Mouse (Mus musculus): ENCODE measurements around the gene Prcc. TPM values are rescaled to one million over a fixed set of nuclear protein-coding genes. Genes with fewer than 3 reads are reported as not detected.

The Prcc gene
- 11.3 and 12.7 TPM in 2 replicates for polyA plus RNA-seq (2015; fragmentation: Nextera tagmentation; extraction: Ambion mirVana)

DNA sequence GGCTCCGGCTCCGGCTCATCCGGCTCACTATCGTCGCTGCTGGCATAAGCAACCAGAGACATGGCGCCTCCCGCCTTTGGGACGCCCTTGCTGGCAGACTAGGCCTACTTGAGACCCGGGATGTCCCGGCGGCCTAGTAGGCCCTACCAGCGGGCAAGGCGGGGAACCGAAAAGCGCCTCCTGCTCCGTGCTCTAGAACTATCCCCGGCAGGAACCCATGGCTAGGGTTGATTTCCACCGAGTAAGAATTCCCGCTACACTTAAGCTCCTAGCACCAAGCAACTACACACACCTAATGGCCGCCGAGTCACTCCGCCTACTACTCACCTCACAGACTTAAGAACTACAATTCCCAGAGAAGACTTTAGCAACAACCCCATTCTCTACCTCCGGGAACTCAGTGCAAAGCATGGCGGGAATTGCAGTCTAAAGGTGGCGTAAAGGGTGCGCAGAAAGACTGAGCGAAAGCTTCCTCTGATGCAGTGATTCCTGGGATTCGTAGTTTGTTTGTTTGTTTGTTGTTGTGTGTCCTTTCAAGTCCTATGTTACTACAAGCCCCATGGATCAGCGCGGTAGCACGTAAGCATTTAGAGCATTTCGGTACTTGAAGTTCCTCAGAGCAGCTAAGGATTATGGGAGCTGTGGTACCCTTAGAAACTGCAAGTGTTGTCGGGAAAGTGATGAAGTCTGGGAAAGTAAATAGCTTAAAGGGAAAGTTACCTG is at the start of gene Prcc:
Gene Prcc, minus strand, starts transcription at position 328 of the 723 bp plus-strand sequence.
- peak; percentile 99 for ATAC-seq (ENCODE audit: insufficient read depth, low FRiP score, low read depth)
- WGBS, result under 1% methylated on average over 33 of the region's 33 CpGs
- Histone ChIP-seq H3K9me3 (no peaks in the 10 kb centered on the region), H3K27me3 (replicated peaks) (no peaks in the 10 kb centered on the region), H3K4me2 (peak within 1 kb of the TSS; percentile 80), H3K9ac (peak within 1 kb of the TSS; percentile 95), H3K36me3 (peaks cover 2% of the 10 kb centered on the region; the same call in 1 of the 2 replicates), H3K27ac (peak within 1 kb of the TSS; percentile 93), H3K4me1 (peaks cover 11% of the 10 kb centered on the region), H3K4me3 (replicated peaks) (peak within 1 kb of the TSS; percentile 97)

- Histone ChIP-seq H3K9me3 (no peaks in the 10 kb centered on the region), H3K27ac (no peak overlapping the region), H3K9ac (no peak overlapping the region), H3K36me3 (peaks cover 32% of the 10 kb centered on the region), H3K4me1 (peaks cover 16% of the 10 kb centered on the region), H3K27me3 (replicated peaks) (no peaks in the 10 kb centered on the region), H3K4me2 (no peak overlapping the region), H3K4me3 (replicated peaks) (no peak overlapping the region)
- WGBS, result 70% methylated on average over 4 of the region's 4 CpGs
- no peak for ATAC-seq (ENCODE audit: insufficient read depth, low FRiP score, low read depth)
Measured at GRCm38 (mm10) chr3:87935201-87935600, 49.8 kb upstream of the Prcc start.

- Histone ChIP-seq H3K27me3 (replicated peaks) (no peaks in the 10 kb centered on the region), H3K9ac (no peak overlapping the region), H3K36me3 (peaks cover 28% of the 10 kb centered on the region), H3K4me1 (peaks cover 16% of the 10 kb centered on the region), H3K4me3 (replicated peaks) (no peak overlapping the region), H3K4me2 (no peak overlapping the region), H3K9me3 (no peaks in the 10 kb centered on the region), H3K27ac (no peak overlapping the region)
- WGBS, result 67% methylated on average over 4 of the region's 4 CpGs
- ATAC-seq (ENCODE audit: insufficient read depth, low FRiP score, low read depth), result no peak
Measured at GRCm38 (mm10) chr3:87934501-87934900, 49.1 kb upstream of the Prcc start.

DNA sequence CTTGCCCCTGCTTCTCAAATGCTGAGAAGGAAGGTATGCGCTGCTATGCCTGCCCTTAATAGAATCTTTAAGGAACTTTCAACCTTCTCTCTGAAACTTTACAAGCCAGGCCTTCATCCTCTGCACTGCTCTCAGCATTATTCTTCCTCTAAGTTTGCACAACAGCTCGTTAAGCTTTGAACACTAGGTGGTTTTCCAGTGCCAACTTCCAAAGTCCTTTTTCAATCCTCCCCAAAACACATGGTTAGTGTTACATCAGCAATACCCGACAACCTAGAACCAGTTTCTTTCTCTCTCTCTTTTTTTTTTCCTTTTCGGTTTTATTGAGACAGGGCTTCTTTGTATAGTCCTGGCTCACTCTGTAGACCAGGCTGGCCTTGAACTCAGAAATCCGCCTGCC is 48.6 kb upstream of the Prcc start:
- H3K4me2 ChIP-seq, result no peak overlapping the region
- H3K9me3 ChIP-seq, result no peaks in the 10 kb centered on the region
- peaks cover 19% of the 10 kb centered on the region for H3K4me1 ChIP-seq
- H3K4me3 ChIP-seq (replicated peaks), result no peak overlapping the region
- no peak overlapping the region for H3K27ac ChIP-seq
- H3K9ac ChIP-seq, result no peak overlapping the region
- H3K27me3 ChIP-seq (replicated peaks), result no peaks in the 10 kb centered on the region
- no peak for ATAC-seq (ENCODE audit: insufficient read depth, low FRiP score, low read depth)
- WGBS, result 85% methylated on average over 5 of the region's 5 CpGs
- peaks cover 23% of the 10 kb centered on the region for H3K36me3 ChIP-seq

- no peaks in the 10 kb centered on the region for H3K9me3 ChIP-seq
- under 1% methylated on average over 64 of the region's 78 CpGs for WGBS
- H3K4me1 ChIP-seq, result peaks cover 20% of the 10 kb centered on the region
- H3K4me3 ChIP-seq (replicated peaks), result peak within 1 kb of the TSS; percentile 94
- H3K36me3 ChIP-seq, result peaks cover 24% of the 10 kb centered on the region
- H3K9ac ChIP-seq, result peak within 1 kb of the TSS; percentile 95
- H3K4me2 ChIP-seq, result peak within 1 kb of the TSS; percentile 64
- H3K27me3 ChIP-seq (replicated peaks), result no peaks in the 10 kb centered on the region
- peak; percentile 98 for ATAC-seq (ENCODE audit: insufficient read depth, low FRiP score, low read depth)
- peak within 1 kb of the TSS; percentile 92 for H3K27ac ChIP-seq
Measured at GRCm38 (mm10) chr3:87930078-87930795, 44.8 kb upstream of the Prcc start, which contains the start of the genes Isg20l2 and Rrnad1. TSS of gene Isg20l2 (plus strand) at chr3:87930314. TSS of gene Rrnad1 (minus strand) at chr3:87930717.

DNA sequence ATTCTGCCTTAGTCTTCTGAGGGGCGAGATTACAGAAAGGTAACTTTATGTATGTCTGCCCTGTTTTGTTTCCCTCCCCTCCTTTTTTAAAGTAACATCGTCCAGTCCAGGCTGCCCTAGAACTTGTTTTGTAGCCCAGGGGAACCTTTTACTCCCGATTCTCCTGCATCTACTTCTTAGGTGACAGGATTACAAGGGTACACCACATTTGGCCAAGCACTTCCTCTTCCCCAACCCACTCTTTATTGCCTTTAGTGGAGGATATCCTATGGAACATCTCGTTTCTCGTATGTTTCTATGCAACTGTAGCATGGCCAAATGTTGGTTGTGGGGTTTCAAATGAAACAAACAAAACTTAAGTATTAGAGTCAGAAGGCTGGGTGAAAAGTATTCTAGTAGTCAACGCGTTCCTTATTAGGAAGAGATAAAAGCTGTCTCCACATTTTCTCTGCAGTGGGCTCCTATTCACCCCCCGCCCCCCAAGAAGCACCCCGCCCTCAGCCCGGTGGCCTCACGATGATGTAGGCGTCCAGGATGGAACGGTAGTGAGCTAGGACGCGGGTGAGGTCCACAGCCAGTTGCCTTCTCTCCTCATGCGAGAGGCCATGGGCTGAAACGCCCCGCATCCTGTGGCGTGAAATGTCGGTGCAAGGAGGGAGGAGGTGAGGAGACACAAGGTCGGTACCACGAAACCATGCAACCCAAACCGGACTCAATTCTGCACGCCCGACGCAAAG is 44.1 kb upstream of the Prcc start:
- Histone ChIP-seq H3K9ac (peak overlapping the region; percentile 95), H3K9me3 (no peaks in the 10 kb centered on the region), H3K4me1 (peaks cover 20% of the 10 kb centered on the region), H3K36me3 (peaks cover 29% of the 10 kb centered on the region), H3K4me2 (peak overlapping the region; percentile 61), H3K27ac (peak overlapping the region; percentile 92), H3K4me3 (replicated peaks) (peak overlapping the region; percentile 94), H3K27me3 (replicated peaks) (no peaks in the 10 kb centered on the region)
- peak; percentile 18 for ATAC-seq (ENCODE audit: insufficient read depth, low FRiP score, low read depth)
- 5% methylated on average over 26 of the region's 26 CpGs for WGBS

DNA sequence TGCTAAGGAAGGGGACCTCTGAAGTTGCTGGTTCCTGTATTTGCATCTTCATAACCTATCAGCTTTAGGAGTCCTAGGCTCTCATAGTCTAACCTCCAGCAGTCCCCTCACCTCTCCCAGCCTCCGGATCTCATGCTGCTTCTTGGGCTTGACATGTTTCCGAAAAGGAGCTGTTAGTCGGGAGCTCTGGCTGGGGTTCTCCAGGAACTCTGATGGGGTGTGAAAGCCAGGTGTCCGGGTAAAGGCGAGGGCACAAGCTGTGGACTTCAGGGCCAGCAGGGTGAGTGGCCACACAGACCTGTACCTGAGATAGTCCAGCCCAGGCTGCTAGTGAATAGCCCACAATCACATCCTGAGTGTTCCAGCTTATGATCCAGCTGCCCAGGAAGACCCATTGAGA is 42.0 kb upstream of the Prcc start:
- ATAC-seq (ENCODE audit: insufficient read depth, low FRiP score, low read depth), result no peak
- Histone ChIP-seq H3K4me1 (peaks cover 17% of the 10 kb centered on the region), H3K4me3 (replicated peaks) (no peak overlapping the region), H3K9ac (no peak overlapping the region), H3K4me2 (no peak overlapping the region), H3K27me3 (replicated peaks) (no peaks in the 10 kb centered on the region), H3K9me3 (no peaks in the 10 kb centered on the region), H3K27ac (no peak overlapping the region), H3K36me3 (peaks cover 43% of the 10 kb centered on the region)
- 92% methylated on average over 5 of the region's 5 CpGs for WGBS

DNA sequence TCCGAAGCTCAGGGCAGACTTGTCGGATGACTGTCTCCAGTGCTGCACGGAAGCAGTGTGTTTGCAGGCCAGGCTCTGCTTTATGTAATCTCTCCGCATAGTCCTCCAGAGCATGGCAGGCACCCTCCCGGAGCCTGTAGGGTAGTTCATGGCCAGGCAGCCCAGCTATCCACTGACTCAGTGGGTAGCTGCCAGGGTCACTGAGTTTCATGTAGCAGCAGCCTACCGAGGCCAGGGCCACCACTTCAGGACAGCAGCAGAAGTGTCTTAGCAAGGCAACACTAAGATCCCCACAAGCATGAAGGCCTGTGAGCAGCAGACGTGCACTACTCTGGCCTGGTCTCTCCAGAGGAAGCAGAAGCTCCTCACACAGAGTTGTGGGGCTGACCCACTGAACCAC is 39.6 kb upstream of the Prcc start:
- H3K4me1 ChIP-seq, result peaks cover 4% of the 10 kb centered on the region; the same call in 1 of the 2 replicates
- no peaks in the 10 kb centered on the region for H3K9me3 ChIP-seq
- H3K4me2 ChIP-seq, result no peak overlapping the region
- no peak overlapping the region for H3K4me3 ChIP-seq (replicated peaks)
- no peak overlapping the region for H3K27ac ChIP-seq
- H3K36me3 ChIP-seq, result peaks cover 36% of the 10 kb centered on the region
- no peak for ATAC-seq (ENCODE audit: insufficient read depth, low FRiP score, low read depth)
- no peaks in the 10 kb centered on the region for H3K27me3 ChIP-seq (replicated peaks)
- 87% methylated on average over 7 of the region's 7 CpGs for WGBS
- no peak overlapping the region for H3K9ac ChIP-seq

DNA sequence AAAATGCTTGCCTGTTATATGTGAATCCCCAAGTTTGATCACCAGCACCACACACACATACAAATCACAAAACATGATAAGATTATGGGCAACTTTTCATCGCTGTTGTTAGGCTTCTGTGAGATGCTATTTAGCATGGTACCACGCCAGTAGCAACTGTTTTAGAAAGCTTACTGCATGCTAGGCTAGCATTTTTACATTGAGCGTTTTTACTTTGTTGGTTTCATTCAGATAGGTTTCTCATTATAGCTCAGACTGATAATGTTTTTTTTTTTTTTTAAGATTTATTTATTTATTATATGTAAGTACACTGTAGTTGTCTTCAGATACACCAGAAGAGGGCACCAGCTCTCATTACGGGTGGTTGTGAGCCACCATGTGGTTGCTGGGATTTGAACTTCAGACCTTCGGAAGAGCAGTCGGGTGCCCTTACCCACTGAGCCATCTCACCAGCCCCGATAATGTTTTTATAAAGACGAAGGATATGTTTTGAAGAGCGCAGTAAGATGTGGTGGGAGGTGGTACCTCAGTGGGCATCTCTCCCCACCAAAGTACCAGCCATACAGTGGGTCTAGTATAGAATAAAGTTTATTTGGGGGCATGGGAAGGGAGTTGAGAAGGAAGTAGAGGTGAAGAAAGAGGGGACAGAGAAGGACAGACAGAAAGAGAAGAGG is 35.0 kb upstream of the Prcc start:
- no peak overlapping the region for H3K27ac ChIP-seq
- H3K9me3 ChIP-seq, result no peaks in the 10 kb centered on the region
- peak overlapping the region; percentile 59; the same call in 1 of the 2 replicates for H3K9ac ChIP-seq
- H3K4me1 ChIP-seq, result no peaks in the 10 kb centered on the region
- peak overlapping the region; percentile 70 for H3K4me2 ChIP-seq
- no peaks in the 10 kb centered on the region for H3K27me3 ChIP-seq (replicated peaks)
- 64% methylated on average over 9 of the region's 9 CpGs for WGBS
- H3K4me3 ChIP-seq (replicated peaks), result peak overlapping the region; percentile 70
- H3K36me3 ChIP-seq, result peaks cover 43% of the 10 kb centered on the region
- no peak for ATAC-seq (ENCODE audit: insufficient read depth, low FRiP score, low read depth)

- H3K4me2 ChIP-seq, result peak within 1 kb of the TSS; percentile 70
- H3K27me3 ChIP-seq (replicated peaks), result no peaks in the 10 kb centered on the region
- no peaks in the 10 kb centered on the region for H3K4me1 ChIP-seq
- peaks cover 43% of the 10 kb centered on the region for H3K36me3 ChIP-seq
- ATAC-seq (ENCODE audit: insufficient read depth, low FRiP score, low read depth), result peak; percentile 84
- no peaks in the 10 kb centered on the region for H3K9me3 ChIP-seq
- WGBS, result under 1% methylated on average over 30 of the region's 30 CpGs
- H3K9ac ChIP-seq, result peak within 1 kb of the TSS; percentile 59
- H3K27ac ChIP-seq, result peak within 1 kb of the TSS; percentile 88
- H3K4me3 ChIP-seq (replicated peaks), result peak within 1 kb of the TSS; percentile 70
Measured at GRCm38 (mm10) chr3:87919336-87920108, 34.1 kb upstream of the Prcc start, which contains the start of gene Mrpl24. TSS of gene Mrpl24 (plus strand) at chr3:87919506.

GRCm38 (mm10) chr3:87918551-87918950 is 33.1 kb upstream of the Prcc start:
- H3K4me3 ChIP-seq (replicated peaks), result no peak overlapping the region
- H3K27ac ChIP-seq, result no peak overlapping the region
- H3K36me3 ChIP-seq, result peaks cover 44% of the 10 kb centered on the region
- no peaks in the 10 kb centered on the region for H3K4me1 ChIP-seq
- peak overlapping the region; percentile 41; the same call in 1 of the 2 replicates for H3K4me2 ChIP-seq
- no peaks in the 10 kb centered on the region for H3K27me3 ChIP-seq (replicated peaks)
- no peak for ATAC-seq (ENCODE audit: insufficient read depth, low FRiP score, low read depth)
- 85% methylated on average over 1 of the region's 1 CpGs for WGBS
- H3K9ac ChIP-seq, result no peak overlapping the region
- H3K9me3 ChIP-seq, result no peaks in the 10 kb centered on the region
